In the genomic region with DNA sequence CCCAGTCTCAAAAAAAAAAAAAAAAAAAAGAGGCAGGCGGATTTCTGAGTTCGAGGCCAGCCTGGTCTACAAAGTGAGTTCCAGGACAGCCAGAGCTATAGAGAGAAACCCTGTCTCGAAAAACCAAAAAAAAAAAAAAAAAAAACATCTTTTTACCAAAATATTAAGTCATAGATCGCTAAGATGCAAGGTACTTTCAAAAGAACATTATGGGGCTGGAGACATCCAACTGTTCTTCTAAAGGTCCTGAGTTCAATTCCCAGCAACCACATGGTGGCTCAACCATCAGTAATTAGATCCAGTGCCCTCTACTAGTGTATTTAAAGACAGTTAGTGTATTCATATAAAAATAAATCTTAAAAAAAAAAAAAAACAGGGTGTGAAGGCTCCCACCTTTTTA, we compare ENCODE assay signal across 5 mouse cellular contexts. TPM values are rescaled to one million over a fixed set of nuclear protein-coding genes. Genes with fewer than 3 reads are reported as not detected.
"Had no signal": no experiment of that assay in that cellular context is flagged by ENCODE, and none has a peak within 500 bp of the region (broad histone marks: within the 10 kb centered on the region; RNA-seq: fewer than 3 reads in every experiment).

No protein-coding gene starts in this region.

RNA-seq across cellular contexts. Expression of a gene that starts 4.6 kb away (rescaled TPM):
- total RNA-seq: neutrophil, adult 5-6 weeks had no signal
- polyA plus RNA-seq: neural tube, embryonic 13.5 days; spleen, adult 2 months; stomach, postnatal 0 days; thymus, postnatal 0 days had no signal
